7 mouse cellular contexts compared by ENCODE assay signal in genomic region chr12:111040531-111040860, GRCm38 (mm10). TPM values are rescaled to one million over a fixed set of nuclear protein-coding genes. Genes with fewer than 3 reads are reported as not detected.
DNase-seq lines count a peak whose midpoint lies in the region; ATAC-seq and TF ChIP-seq lines count a peak whose summit lies in the region.

No protein-coding gene starts in this region.

- H3K27ac ChIP-seq in embryonic fibroblast, embryonic 13.5 days (ENCODE audit: insufficient read depth, low read length), result no peak overlapping the region
- no peak overlapping the region for H3K27ac ChIP-seq in limb, embryonic 12.5 days
- no peak overlapping the region for H3K27ac ChIP-seq in stomach, embryonic 14.5 days (ENCODE audit: low read length)

- no peaks in the 10 kb centered on the region for H3K27me3 ChIP-seq in megakaryocyte, embryonic 14.5 days (replicated peaks)
- H3K27me3 ChIP-seq in limb, embryonic 12.5 days, result no peaks in the 10 kb centered on the region
- no peaks in the 10 kb centered on the region for H3K27me3 ChIP-seq in stomach, embryonic 14.5 days (ENCODE audit: control insufficient read depth, insufficient read depth, low read length)

- H3K4me3 ChIP-seq in megakaryocyte, embryonic 14.5 days (replicated peaks), result peak overlapping the region; percentile 98
- H3K4me3 ChIP-seq in embryonic fibroblast, embryonic 13.5 days (ENCODE audit: insufficient read depth, low read length), result peak overlapping the region; percentile 98
- H3K4me3 ChIP-seq in limb, embryonic 12.5 days (replicated peaks), result peak overlapping the region; percentile 97
- H3K4me3 ChIP-seq in stomach, embryonic 14.5 days (ENCODE audit: low read depth, low read length), result peak overlapping the region; percentile 87

- no peak for TF ChIP-seq POLR2A in embryonic fibroblast, embryonic 13.5 days (IDR thresholded peaks at IDR 0.05; ENCODE audit: low read depth, low read length)

- DNase-seq in retina, postnatal 1 day, result no peak
- no peak for DNase-seq in ovary, postnatal 10 days (ENCODE audit: low spot score)

- peak overlapping the region; percentile 89 for H3K4me2 ChIP-seq in limb, embryonic 12.5 days
- H3K4me2 ChIP-seq in stomach, embryonic 14.5 days (replicated peaks; ENCODE audit: low read depth, low read length), result peak overlapping the region; percentile 96

- peaks cover 20% of the 10 kb centered on the region for H3K36me3 ChIP-seq in megakaryocyte, embryonic 14.5 days (replicated peaks; ENCODE audit: low read length)
- H3K36me3 ChIP-seq in limb, embryonic 12.5 days, result peaks cover 21% of the 10 kb centered on the region
- H3K36me3 ChIP-seq in stomach, embryonic 14.5 days (ENCODE audit: control insufficient read depth, insufficient read depth, low read length), result 0 out of 2 replicates have a peak, but pooled peaks cover 3% of the 10 kb centered on the region

- 3% methylated on average over 3 of the region's 3 CpGs for WGBS in limb, embryonic 12.5 days
- 3% methylated on average over 3 of the region's 3 CpGs for WGBS in stomach, embryonic 14.5 days

- H3K4me1 ChIP-seq in megakaryocyte, embryonic 14.5 days, result peaks cover 82% of the 10 kb centered on the region
- no peaks in the 10 kb centered on the region for H3K4me1 ChIP-seq in embryonic fibroblast, embryonic 13.5 days (ENCODE audit: control insufficient read depth, insufficient read depth, low read length)
- peaks cover 22% of the 10 kb centered on the region for H3K4me1 ChIP-seq in limb, embryonic 12.5 days (replicated peaks)
- H3K4me1 ChIP-seq in stomach, embryonic 14.5 days (ENCODE audit: control insufficient read depth, insufficient read depth, low read length), result peaks cover 10% of the 10 kb centered on the region; the same call in 1 of the 2 replicates

- H3K9ac ChIP-seq in limb, embryonic 12.5 days (replicated peaks), result peak overlapping the region; percentile 98
- peak overlapping the region; percentile 96 for H3K9ac ChIP-seq in stomach, embryonic 14.5 days (replicated peaks; ENCODE audit: low read depth, low read length)

- H3K9me3 ChIP-seq in megakaryocyte, embryonic 14.5 days, result no peaks in the 10 kb centered on the region
- H3K9me3 ChIP-seq in limb, embryonic 12.5 days, result no peaks in the 10 kb centered on the region
- no peaks in the 10 kb centered on the region for H3K9me3 ChIP-seq in stomach, embryonic 14.5 days (ENCODE audit: control insufficient read depth, low read depth, low read length)

- TF ChIP-seq CTCF in embryonic fibroblast, embryonic 13.5 days (IDR thresholded peaks at IDR 0.05; ENCODE audit: borderline replicate concordance, insufficient read depth, low read length), result no peak

- ATAC-seq in megakaryocyte, adult 5-6 weeks (ENCODE audit: poor library complexity, severe bottlenecking), result no peak
- no peak for ATAC-seq in limb, embryonic 12.5 days (ENCODE audit: insufficient number of reproducible peaks, insufficient read depth, low FRiP score, low TSS enrichment, low read depth)
- no peak for ATAC-seq in stomach, embryonic 14.5 days (ENCODE audit: insufficient number of reproducible peaks, insufficient read depth, low FRiP score, low read depth)

RNA-seq across cellular contexts. Expression of gene Rcor1, which starts 1.3 kb away (rescaled TPM):
- polyA plus RNA-seq in megakaryocyte, embryonic 14.5 days (2012; ENCODE audit: insufficient read depth, low replicate concordance), result 2.9 and 3.3 TPM in 2 replicates
- 30.6 and 33.5 TPM in 2 replicates for total RNA-seq in megakaryocyte, adult 5-6 weeks (2015)
- total RNA-seq in megakaryocyte, adult 5-6 weeks (2017), result 22.8 and 29.4 TPM in 2 replicates
- 49.2 and 49.6 TPM in 2 replicates for polyA plus RNA-seq in embryonic fibroblast, embryonic 13.5 days (2011; ENCODE audit: insufficient read length, low read depth, missing spikeins)
- 12.1 and 13.1 TPM in 2 replicates for polyA plus RNA-seq in limb, embryonic 12.5 days (2016; fragmentation: Nextera tagmentation; extraction: Ambion mirVana)
- polyA plus RNA-seq in stomach, embryonic 14.5 days (2014; fragmentation: Nextera tagmentation; extraction: Ambion mirVana), result 17.6 and 19.2 TPM in 2 replicates
